Mouse (Mus musculus): ENCODE measurements around the gene Ubn1.

Gene Ubn1

DNA sequence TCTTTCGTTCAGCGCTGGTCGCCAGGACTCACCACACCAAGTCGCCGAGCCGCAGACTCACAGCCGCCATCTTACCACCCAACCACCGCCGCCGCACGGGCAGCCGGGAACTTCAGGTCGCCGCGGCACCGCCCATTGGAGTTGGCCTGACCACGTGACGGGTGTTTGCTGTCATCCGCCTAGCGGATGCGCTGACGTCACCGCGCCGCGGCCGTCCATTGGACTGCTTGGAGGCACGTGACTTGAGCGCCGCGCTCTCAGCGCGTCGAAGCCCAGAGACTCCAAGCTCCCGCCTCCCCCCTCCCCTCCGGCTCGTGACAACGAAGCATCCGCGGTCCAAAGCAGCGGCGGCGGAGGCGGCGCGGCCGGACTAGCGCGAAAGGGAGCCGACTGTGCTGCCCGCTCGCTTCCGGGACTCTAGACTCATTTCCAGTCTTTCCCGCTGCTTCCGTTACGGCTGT lies at the start of gene Ubn1, which contains the start of gene Glyr1:
TSS of gene Ubn1 (plus strand) at position 284 of the 461 bp plus-strand sequence.
TSS of gene Glyr1 (minus strand) at position 90 of the 461 bp plus-strand sequence.
- peak; percentile 99 for DNase-seq

DNA sequence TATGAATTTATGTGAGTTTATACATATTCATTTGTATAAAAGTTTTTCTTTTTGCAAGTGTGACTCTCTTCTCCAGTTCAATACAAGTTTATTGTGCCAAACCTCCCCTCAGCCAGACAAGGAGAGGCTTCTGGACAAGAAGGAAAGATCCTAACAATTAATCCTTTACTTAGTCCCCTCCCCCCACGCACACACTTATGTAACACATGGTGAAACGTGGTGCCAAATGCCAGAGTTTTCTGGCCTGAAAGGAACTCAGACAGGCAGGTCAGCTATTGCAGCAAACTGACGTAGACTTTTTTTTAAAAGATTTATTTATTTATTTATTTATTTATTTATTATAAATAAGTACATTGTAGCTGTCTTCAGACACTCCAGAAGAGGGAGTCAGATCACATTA lies 49.2 kb upstream of the Ubn1 start:
- no peak for DNase-seq

DNA sequence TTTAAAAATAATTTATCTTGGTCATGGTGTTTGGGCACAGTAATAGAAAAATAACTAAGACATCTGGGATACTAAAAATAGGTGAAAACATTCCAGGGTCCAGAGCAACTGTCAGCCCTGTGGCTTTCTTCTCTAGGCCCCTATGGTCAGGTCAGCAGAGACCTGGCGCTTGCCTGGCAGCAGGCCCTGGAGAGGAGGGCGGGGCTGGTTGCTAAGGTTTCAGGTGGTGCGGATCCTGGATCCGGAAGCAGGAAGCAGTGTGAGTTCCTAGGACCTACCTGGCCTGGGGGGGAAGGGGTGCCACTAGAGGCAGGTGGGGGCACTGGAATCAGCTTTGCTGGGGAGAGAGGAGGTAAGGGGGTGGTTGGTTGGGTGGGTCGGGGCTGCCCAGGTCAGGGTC lies 42.8 kb upstream of the Ubn1 start, which contains the start of gene Smim22:
TSS of gene Smim22 (plus strand) at position 222 of the 400 bp plus-strand sequence.
- peak; percentile 41 for DNase-seq

DNA sequence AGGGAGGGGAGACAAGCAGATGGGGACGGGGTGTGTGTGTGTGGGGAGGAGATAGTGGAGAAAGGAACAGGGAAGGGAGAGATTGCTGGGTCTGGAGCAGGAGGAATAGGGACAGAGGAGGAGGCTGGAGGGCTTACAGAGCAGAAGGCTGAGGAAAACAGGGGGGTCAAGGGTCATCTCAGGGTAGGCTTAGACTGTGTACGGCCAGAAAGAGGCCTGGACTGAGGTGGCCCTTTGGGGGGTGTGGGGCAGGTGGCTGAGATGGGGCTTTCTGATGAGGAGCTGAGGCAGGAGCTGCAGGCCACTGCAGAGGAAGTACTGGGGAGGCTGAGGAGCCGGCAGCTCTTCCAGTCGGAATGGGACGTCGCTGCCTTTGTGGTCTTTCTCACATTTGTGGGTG lies 42.4 kb upstream of the Ubn1 start:
- DNase-seq, result no peak

DNA sequence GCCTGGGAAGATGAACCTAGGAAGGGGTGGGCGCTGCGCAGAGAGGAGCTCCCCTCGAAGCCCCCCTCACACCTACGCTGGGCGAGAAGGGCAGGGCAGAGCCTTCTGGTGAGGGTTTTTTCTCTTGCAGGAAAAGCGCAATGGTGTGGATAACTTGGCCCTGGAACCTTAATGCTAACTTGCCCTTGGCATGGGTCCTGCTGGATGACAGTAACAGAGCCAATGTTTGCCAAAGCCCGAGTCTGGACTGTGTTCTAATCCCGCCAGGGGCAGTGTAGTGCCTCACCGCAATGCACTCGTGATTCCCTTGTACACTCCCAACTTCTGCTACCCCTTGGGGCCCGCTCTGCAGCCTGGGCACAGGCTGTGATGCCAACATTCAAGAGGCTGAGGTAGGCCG lies 41.8 kb upstream of the Ubn1 start:
- no peak for DNase-seq

DNA sequence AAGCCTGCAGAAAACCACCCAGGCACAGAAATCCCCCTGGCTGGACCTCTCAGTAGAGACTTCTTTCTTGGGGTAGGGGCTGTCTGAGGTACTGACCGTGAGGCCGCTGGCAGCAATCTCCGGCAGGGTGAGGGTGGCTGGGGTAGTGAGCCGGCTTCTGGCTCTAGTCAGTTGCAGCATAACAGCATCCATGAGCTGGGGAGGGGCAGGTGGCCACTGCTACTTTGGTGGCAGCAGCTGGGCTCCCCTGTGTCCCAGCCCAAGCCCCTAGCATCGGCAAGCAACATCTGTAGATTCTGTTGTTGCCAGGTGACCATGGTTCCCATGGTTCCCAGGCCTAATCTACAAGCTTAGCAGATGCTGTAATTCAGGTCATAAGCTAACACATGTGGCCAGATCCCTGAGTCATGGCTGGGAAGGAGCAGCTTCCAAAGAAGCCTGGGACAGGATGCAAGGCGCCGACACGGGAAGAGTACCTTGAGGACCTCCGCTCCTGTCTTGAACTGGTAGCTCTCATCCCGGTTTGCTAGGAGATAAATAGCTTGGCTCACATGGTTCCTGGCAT lies 39.4 kb upstream of the Ubn1 start:
- DNase-seq, result no peak

DNA sequence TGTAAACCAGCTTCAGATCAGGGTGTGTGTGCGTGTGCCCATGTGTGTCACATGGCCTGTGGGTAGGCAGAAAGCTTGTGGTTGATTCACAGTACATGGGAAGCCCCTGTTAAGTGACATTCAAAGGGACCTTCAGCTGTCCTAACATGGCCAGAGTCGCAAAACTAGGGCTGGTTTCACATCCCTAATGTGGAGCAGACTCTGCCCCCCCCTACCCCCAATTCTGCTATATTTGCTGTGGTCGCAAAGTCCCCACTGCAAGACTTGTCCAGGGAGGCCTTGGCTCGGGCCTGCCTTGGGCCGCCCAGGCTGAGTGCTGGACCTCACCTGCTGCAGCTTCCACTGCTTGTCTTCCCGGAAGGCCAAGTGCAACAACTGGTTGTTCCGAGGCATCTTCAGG lies 38.6 kb upstream of the Ubn1 start:
- DNase-seq, result no peak

DNA sequence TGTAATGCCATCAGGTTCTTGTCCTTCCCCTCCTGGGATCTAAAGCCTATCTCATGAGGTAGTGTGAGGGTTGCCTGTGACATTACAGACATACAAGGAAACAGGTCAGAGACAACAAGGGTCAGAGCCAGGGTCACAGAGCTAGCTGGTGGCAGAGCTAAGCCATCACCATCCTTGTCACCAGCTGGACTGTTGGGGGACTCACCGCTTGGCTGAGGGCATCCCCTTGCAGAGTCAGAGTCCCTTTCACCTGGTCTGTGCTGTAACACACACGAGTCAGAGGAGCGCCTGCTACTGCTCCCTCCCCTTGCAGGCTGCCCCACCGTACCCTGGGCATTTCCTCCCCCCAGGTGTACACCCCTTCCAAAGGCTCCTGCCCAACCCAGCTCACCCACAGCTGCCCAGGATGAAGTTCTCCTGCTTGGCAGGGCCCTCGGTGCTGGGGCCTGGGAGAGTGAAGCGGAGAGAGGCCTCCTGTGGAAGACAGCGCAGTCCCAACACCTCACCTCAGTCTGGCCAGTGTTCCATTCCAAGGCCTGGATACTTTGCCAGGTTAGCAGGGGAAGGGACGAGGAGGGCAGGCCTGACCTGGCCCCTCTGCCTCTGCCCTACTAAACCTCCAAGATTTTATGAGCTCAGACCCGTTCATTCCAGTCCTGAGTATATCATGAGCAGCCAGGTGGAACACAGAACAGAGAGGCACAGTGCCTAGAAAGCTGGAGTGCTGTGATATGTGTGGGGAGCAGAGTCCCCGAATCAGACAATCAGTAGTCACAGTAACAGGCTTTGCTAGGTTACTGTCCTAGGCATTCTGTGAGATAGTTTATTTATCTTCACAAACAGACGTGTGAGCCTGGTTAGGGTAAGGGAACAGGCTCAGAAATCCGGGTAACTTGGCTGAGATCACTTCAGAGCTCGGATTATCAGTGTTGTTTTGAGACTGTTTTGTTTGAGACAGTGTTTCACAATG lies 37.5 kb upstream of the Ubn1 start:
- peak; percentile 45 for DNase-seq

DNA sequence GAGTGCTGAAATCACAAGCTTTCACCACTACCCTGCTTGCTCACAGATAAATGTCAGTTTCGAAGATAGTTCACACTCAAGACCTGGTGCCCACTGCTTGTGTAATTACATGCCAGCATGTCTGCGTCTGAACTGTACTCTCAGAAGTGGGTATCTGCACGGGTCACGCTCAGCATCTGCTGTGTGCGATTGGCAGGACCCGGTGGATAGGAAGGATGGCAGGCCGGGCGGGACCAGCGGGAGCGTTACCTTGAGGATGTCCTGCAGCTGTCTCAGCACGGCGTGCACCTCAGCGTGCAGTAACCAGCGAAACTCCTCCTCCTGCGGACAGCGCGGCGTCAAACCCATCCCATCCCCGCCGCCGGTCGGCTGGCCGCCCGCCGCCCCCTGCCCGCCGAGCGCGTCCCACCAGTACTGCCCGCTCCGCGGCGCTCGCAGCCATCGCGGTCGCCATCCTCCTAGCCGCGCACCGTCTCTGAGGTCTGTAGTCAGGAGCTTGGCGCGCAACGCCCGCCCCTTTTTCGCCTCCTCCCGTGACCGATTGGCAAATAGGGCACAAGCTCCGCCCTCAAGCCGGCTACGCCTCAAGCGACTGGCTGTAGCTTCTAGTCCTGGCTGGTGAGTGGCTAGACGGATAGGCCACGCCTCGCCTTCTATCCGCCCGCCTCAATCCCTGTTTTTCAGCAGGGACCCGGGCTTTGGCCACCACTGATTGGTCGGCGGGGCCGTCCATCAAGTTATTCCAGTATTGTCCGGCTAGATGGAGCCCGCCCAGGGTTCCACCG lies 36.6 kb upstream of the Ubn1 start, which contains the start of gene Rogdi:
TSS of gene Rogdi (minus strand) at position 500 of the 785 bp plus-strand sequence.
- DNase-seq, result peak; percentile 99

DNA sequence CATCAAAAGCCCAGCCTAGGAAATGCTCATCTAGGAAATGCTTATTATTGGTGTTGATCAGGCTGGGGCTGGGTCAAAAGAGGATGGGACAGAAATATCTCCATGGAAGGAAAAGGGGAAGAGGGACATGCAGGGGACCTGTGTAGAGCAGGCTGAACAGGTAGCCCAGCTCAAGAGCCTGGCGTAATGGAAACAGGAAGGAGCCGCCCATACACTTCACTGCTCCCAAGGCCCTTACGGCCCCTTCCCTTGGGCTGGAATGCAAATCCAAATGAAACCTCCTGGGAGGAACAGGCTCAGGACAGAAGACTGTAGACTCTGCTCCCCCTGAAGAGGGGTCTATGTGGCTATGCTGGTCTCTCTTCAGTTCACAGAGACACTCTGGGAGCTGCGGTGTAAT lies 35.3 kb upstream of the Ubn1 start:
- no peak for DNase-seq

DNA sequence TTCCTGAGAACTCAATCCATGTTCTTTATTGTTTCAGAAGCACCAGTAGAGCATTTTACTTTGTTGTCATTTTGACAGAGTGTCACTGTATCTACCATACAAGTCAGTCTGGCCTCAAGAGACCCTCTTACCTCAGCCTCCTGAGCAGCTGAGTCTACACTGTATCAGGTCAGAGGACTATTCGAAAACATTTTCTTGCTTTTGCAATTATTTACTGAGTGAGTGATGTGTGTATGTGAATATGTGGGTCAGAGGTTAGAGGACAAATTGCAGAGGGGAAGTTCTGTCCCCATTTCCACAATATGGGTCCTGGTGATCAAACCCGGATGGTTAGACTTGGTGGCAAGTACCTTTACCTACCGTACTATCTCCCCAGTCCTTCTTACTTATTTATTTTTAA lies 25.8 kb upstream of the Ubn1 start:
- no peak for DNase-seq

DNA sequence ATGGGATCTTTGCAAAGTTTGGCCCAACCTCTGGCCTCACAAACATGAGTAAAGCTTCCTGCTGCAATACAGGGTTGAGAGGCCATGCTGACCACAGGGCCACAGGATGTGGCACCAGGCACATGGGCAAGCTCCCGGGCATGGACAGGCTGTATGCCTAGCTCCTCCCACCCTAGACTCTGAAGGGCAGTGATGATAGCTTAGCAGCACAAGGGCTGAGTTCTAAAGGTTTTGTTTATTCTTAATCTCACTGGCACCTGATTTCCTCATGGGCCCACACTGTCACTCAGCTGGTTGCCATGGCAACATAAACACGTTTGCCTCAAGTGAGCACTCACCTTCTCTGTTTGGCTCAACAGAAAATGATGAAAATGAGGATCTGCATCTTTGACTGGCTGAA lies 20.0 kb upstream of the Ubn1 start:
- no peak for DNase-seq

DNA sequence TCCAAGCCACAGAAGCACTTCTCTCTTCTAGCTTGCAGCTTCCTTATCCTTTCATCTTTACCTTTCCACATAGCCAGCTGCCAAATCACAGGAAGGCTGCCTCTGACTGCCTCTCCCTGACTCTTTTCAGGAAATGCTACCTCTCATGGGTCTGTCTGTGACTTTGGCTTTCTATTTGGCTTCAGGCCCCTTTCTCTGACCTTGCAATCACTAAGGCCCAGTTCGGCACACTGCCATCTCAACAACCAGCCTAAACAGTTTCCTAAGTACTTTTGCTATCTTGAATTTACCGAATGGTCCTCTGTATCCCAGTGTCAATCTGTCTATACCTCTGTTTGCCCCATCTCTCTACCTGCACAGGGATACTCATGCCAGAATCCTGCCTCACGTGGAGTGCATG lies 14.3 kb upstream of the Ubn1 start:
- DNase-seq, result no peak

DNA sequence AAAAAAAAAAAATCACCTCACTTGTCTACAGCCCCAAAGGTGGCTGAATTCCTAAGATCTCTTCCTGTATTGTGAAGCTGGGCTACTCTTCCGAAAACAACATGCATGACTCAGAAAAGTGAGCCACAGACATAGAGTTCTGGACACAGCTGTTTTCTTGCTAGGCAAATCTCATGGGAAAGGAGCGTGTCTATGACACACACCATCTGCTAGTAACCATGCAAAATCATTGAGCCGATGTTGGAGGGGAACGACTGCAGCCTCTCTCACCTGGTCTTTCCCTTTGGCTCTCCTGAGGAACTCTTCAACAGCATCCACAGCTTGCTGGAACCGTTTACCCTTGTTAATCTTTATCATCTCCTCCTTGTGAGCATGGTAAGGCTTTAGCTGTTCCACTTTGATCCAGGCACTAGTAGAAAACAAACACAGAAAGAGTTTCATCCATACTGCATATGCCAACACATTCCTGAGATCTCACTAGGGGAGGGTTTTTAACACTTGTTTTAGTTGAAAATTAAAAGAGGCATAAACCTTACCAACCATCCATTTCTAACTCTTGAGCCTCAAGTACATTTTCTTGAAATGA lies 13.1 kb upstream of the Ubn1 start:
- no peak for DNase-seq

DNA sequence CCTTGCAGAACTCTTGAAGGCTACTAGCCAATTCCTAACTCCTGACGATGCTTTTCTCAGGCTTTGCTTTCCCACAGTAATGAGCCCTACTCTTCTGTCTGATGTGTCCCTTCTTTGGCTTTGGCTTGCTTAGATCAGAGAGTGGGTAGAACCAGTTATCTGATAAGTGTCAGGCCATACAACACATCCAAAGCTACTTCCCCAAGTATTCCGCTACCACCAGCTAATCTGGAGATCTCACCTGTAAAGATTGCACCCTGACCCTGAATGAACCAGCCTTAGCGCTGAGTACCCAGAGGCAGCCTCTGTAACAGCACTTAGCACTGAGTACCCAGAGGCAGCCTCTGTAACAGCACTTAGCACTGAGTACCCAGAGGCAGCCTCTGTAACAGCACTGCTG lies 4.5 kb upstream of the Ubn1 start:
- DNase-seq, result no peak

DNA sequence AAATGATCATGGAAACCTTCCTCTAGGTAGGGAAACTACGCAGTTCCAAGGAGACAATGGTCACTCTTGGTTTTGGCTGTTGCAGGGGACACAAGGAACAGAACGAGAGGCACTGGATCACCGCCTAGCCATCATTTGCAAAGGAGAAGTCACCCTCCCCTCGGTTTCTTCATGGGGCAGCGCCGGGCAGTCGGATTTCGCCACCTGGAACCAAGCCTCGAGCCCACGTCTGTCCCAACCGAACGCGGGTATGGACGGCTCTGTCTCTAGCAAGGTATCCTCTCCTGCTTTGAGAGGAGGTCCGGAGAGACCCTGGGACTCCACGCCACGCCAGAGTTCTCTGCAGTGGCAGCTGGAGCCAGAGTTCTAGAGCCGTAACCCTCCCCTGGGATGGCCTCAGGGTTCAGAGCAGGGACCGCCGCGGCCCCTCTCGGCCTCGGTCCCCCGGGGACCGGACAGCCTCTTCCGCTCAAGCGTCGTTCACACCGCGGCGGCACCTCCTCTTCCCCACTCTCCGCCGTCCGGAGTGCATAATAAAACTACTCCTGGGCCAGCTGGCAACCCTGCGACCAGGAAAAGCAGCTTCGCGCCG lies 579 bp upstream of the Ubn1 start:
- no peak for DNase-seq

DNA sequence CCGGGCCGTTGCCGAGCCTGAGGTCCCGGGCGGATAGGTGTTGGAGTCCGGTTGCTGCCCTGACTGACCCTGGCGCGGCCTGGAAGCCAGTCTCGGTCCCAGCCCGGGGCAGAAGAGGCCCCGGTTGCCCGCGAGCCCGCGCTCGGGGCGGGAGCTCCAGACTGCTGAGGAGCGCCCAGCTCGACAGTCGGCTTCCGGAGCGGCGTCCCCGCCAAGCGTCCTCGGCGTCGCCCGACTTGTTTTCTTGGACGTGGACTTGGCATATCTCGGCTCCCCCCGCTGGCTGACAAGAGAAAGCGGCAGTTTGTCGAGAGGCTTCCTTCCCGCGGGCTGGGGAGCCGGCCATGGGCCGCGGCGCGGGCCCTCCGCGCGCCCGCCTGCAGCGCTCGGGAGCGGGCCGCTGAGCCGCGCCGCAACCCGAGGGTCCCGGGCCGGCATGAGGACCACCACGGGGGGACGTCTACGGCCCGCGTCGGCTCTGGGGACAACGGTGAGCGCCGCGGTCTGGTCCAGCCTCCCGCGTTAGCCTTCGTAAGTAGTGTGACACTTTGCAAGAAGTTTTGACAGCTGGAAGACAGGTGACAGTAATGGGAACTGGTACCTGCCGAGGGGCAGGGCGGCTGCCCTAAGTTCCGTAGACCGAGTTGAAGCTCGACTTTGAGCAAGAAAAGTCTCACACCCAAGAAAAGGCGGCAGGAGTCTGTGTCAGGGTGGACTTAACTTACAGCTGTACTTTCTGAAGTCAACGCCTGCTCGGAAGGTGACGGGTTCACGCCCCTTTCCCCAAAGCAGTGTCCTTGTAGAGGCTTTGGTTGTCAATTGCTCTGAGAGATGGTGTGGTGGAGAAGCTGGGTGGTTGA lies 624 bp downstream of the Ubn1 start:
- peak; percentile 75 for DNase-seq

DNA sequence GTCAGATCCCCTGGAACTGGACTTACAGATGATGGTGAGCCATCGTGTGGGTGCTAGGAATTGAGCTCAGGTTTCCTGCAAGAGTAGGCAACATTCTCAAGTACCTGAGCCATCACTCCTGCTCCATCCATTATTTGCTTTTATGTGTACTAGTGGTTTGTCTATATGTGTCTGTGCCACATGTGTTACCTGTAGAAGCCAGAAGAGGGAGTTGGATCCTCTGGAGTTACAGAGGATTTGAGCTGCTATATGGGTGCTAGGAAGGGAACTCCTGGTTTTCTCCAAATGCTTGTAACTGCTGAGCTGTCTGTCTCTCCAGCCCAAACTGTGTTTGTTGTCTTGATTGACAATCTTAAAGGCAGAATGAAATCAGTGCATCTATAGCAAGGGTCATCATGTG lies 8.3 kb downstream of the Ubn1 start:
- no peak for DNase-seq

DNA sequence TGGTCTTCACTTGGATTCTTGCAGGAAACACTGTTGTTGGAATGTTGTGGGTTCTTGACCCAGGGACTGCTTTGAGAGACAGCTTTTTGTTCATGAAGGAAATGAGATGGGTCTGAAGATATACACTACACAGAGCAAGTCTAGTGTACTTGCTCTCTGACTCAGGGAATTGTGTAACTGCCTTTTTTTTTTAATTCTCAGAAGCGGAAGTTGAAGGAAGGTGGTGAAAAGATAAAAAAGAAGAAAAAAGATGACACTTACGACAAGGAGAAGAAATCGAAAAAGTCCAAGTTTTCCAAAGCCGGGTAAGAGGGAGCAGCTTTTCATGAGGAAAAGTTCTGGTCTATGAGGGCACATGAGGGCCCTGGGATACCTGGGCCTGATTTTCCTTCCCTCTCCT lies 13.6 kb downstream of the Ubn1 start:
- DNase-seq, result no peak

DNA sequence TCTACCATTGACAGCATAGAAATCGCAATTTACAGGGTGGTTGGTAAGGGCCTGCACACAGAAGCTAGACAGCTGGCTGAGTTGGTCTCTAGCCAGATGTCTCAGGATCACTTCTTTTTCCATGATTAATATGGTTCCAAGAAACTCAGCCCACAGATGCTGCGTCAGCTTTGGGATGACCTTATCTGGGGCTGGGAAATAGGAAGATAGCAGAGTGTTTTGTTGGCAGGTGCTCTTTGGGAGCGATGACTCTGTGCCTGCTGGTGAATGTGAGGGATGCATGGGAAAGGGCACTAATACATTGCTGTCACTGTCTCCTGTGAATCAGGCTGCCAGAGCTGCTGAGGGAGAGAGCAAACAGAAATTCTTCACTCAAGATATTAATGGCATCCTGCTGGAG lies 20.5 kb downstream of the Ubn1 start:
- DNase-seq, result no peak

DNA sequence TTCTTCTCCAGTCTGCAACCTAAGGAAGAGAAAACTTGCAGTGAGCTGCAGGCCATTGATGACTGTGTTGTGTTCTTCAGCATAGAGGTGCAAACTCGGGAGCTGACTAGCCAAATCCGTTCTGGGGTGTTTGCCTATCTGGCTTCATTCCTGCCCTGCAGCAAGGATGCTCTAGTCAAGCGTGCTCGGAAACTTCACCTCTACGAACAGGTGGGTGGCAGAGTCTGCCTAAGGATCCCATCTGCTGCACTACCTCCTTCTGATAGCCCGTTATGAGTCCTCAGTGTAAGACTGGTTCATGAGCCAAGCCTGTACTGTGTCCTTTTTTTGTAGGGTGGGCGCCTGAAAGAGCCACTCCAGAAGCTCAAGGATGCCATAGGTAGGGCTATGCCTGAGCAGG lies 22.1 kb downstream of the Ubn1 start:
- no peak for DNase-seq
